Mouse (Mus musculus) gastrocnemius, adult 18-20 months (tissue): ENCODE measurements around the gene Obox3. TPM values are rescaled to one million over a fixed set of nuclear protein-coding genes. Genes with fewer than 3 reads are reported as not detected.
"Not testable (repeated sequence)": the region's sequence is repeated elsewhere in the genome, so short reads cannot be mapped to it uniquely, and the experiment has no call there.

Experiments
- DNase-seq: peaks from one replicate; pipeline ENCODE4 v3.0.0; 2021; ENCODE audit warnings: low spot score
- long read RNA-seq, 2 experiments: library from polyadenylated mRNA; stranded (forward); transcript quantifications; one replicate each; pipeline ENCODE4 v2.0.0; 2021
- total RNA-seq, 2 experiments: library from RNA; stranded (reverse); gene quantifications; 2 replicates each; pipeline ENCODE4 v1.2.3; 2021

The Obox3 gene
- total RNA-seq = not detected
- long read RNA-seq, experiment 1 = 0 reads
- long read RNA-seq, experiment 2 = 0 reads

DNA sequence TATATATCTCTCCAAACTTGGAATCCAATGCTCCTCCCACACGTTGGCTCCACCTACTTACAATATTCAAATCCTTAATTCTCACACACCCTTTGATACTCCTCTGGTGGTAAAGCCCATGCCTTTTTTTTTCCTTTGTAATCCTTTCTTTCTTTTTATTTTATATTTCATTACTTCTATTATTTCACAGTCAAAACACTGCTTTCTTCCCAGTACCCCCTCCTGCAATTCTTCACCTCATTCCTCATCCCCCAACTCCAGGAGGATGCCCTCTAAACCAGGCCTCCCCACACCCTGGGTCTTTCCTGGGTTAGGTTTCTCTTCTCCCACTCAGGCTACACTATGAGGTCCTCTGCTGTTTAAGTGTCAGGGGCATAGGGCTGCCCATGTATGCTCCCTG, at the start of gene Obox3:
TSS of gene Obox3 (minus strand) at position 101 of the 400 bp plus-strand sequence.
- not testable (repeated sequence) for DNase-seq

GRCm38 (mm10) chr7:15509411-15509810, 130.3 kb downstream of the Obox3 start:
- DNase-seq = not testable (repeated sequence)

Other genes starting within 250 kb of the Obox3 start
- not detected for gene Obox5, start 110.2 kb upstream of the Obox3 start, total RNA-seq
- gene Obox6, start 199.8 kb upstream of the Obox3 start, total RNA-seq = not detected
- gene Crx, start 240.1 kb upstream of the Obox3 start, total RNA-seq = not detected
- not detected for gene Crxos, start 242.7 kb upstream of the Obox3 start, total RNA-seq